Mouse (Mus musculus): ENCODE results near the gene Adam19. TPM values are rescaled to one million over a fixed set of nuclear protein-coding genes. Genes with fewer than 3 reads are reported as not detected.

Gene Adam19
- total RNA-seq, 2 experiments from 2014 or later: 21.9 to 27.9 TPM

GRCm38 (mm10) chr11:46095477-46096264 is 39.9 kb downstream of the Adam19 start:
- no peak for ATAC-seq (ENCODE audit: poor library complexity, severe bottlenecking)

GRCm38 (mm10) chr11:46096265-46096649 is 40.5 kb downstream of the Adam19 start:
- ATAC-seq (ENCODE audit: poor library complexity, severe bottlenecking): no peak

- no peak for ATAC-seq (ENCODE audit: poor library complexity, severe bottlenecking)
Measured at GRCm38 (mm10) chr11:46097062-46097461, 41.3 kb downstream of the Adam19 start.

- ATAC-seq (ENCODE audit: poor library complexity, severe bottlenecking): no peak
Measured at GRCm38 (mm10) chr11:46102107-46102506, 46.3 kb downstream of the Adam19 start.

- no peak for ATAC-seq (ENCODE audit: poor library complexity, severe bottlenecking)
Measured at GRCm38 (mm10) chr11:46107046-46107445, 51.3 kb downstream of the Adam19 start.

- ATAC-seq (ENCODE audit: poor library complexity, severe bottlenecking): no peak
Measured at GRCm38 (mm10) chr11:46109206-46109605, 53.4 kb downstream of the Adam19 start.

GRCm38 (mm10) chr11:46110156-46110944 is 54.6 kb downstream of the Adam19 start:
- ATAC-seq (ENCODE audit: poor library complexity, severe bottlenecking): no peak

GRCm38 (mm10) chr11:46110945-46111287 is 55.1 kb downstream of the Adam19 start:
- ATAC-seq (ENCODE audit: poor library complexity, severe bottlenecking): no peak

- no peak for ATAC-seq (ENCODE audit: poor library complexity, severe bottlenecking)
Measured at GRCm38 (mm10) chr11:46113211-46113610, 57.4 kb downstream of the Adam19 start.

- no peak for ATAC-seq (ENCODE audit: poor library complexity, severe bottlenecking)
Measured at GRCm38 (mm10) chr11:46114221-46114620, 58.4 kb downstream of the Adam19 start.

GRCm38 (mm10) chr11:46115011-46115410 is 59.2 kb downstream of the Adam19 start:
- no peak for ATAC-seq (ENCODE audit: poor library complexity, severe bottlenecking)

- ATAC-seq (ENCODE audit: poor library complexity, severe bottlenecking): no peak
Measured at GRCm38 (mm10) chr11:46115411-46116173, 59.8 kb downstream of the Adam19 start.

GRCm38 (mm10) chr11:46116510-46116909 is 60.7 kb downstream of the Adam19 start:
- no peak for ATAC-seq (ENCODE audit: poor library complexity, severe bottlenecking)

GRCm38 (mm10) chr11:46119624-46120023 is 63.8 kb downstream of the Adam19 start:
- no peak for ATAC-seq (ENCODE audit: poor library complexity, severe bottlenecking)

- no peak for ATAC-seq (ENCODE audit: poor library complexity, severe bottlenecking)
Measured at GRCm38 (mm10) chr11:46120084-46120483, 64.3 kb downstream of the Adam19 start.

GRCm38 (mm10) chr11:46121666-46122065 is 65.9 kb downstream of the Adam19 start:
- no peak for ATAC-seq (ENCODE audit: poor library complexity, severe bottlenecking)

- ATAC-seq (ENCODE audit: poor library complexity, severe bottlenecking): 0 out of 2 replicates have a peak, but pooled peaks have one; percentile 19
Measured at GRCm38 (mm10) chr11:46122875-46123274, 67.1 kb downstream of the Adam19 start.

GRCm38 (mm10) chr11:46123328-46123866 is 67.6 kb downstream of the Adam19 start:
- ATAC-seq (ENCODE audit: poor library complexity, severe bottlenecking): peak; percentile 66

- ATAC-seq (ENCODE audit: poor library complexity, severe bottlenecking): no peak
Measured at GRCm38 (mm10) chr11:46125093-46125834, 69.5 kb downstream of the Adam19 start.

GRCm38 (mm10) chr11:46125835-46126229 is 70.0 kb downstream of the Adam19 start:
- ATAC-seq (ENCODE audit: poor library complexity, severe bottlenecking): no peak

Data from megakaryocyte, adult 5-6 weeks (primary cell).